Mouse (Mus musculus) gastrocnemius, postnatal 14 days (tissue): ENCODE data around the gene Gm4847. TPM values are rescaled to one million over a fixed set of nuclear protein-coding genes. Genes with fewer than 3 reads are reported as not detected.

Experiments
- DNase-seq: peaks from one replicate; pipeline ENCODE4 v3.0.0; 2021; ENCODE audit warnings: mixed read lengths
- intact Hi-C: fragments of 180-260 bp; cut with DNase I; formaldehyde crosslinking; loops from one replicate; pipeline ENCODE4 v1.15.1; 2025; ENCODE audit warnings: low total_unique reads
- long read RNA-seq, 2 experiments: library from polyadenylated mRNA; stranded (forward); transcript quantifications; one replicate each; pipeline ENCODE4 v2.0.0; 2021
- microRNA-seq, 2 experiments: library from miRNA; unstranded; fragments of <30 nt; microRNA quantifications; one replicate each; pipeline ENCODE4 v1.2.0; 2021
- total RNA-seq, 2 experiments: library from RNA; stranded (reverse); gene quantifications; 2 replicates each; pipeline ENCODE4 v1.2.3; 2021

The Gm4847 gene
- not detected for total RNA-seq
- long read RNA-seq, experiment 1, result 0 reads
- long read RNA-seq, experiment 2, result 0 reads

- intact Hi-C loops, result no loop called here
- no peak for DNase-seq
Measured at GRCm38 (mm10) chr1:166647593-166647992, at the start of gene Gm4847. Gene Gm4847, minus strand, starts transcription at chr1:166647693.

GRCm38 (mm10) chr1:166681745-166682144, 34.3 kb upstream of the Gm4847 start, which contains the start of gene Fmo9:
Gene Fmo9, minus strand, starts transcription at chr1:166681845.
- intact Hi-C loops, result no loop called here
- DNase-seq, result no peak

GRCm38 (mm10) chr1:166669264-166669663, 21.8 kb upstream of the Gm4847 start:
- intact Hi-C loops, result no loop called here
- DNase-seq, result no peak

GRCm38 (mm10) chr1:166660800-166661199, 13.3 kb upstream of the Gm4847 start:
- intact Hi-C loops, result no loop called here

More at GRCm38 (mm10) chr1:166660800-166661199, 13.3 kb upstream of the Gm4847 start:
- no peak for DNase-seq

Small RNA genes lying within 50 kb of the gene (microRNA-seq; reads per million reads assigned to microRNA genes)
- gene Gm22992, result 0 reads per million in 2 experiments

Other genes with a start within 250 kb of the Gm4847 start
- gene Pogk, start 237.8 kb downstream of the Gm4847 start, total RNA-seq, result 1 to 10 TPM; 4.4 to 6.4 TPM
- gene Gm4846, start 150.1 kb downstream of the Gm4847 start, total RNA-seq, result not detected
- gene Fmo9, start 34.2 kb upstream of the Gm4847 start, total RNA-seq, result not detected